In the genomic region with DNA sequence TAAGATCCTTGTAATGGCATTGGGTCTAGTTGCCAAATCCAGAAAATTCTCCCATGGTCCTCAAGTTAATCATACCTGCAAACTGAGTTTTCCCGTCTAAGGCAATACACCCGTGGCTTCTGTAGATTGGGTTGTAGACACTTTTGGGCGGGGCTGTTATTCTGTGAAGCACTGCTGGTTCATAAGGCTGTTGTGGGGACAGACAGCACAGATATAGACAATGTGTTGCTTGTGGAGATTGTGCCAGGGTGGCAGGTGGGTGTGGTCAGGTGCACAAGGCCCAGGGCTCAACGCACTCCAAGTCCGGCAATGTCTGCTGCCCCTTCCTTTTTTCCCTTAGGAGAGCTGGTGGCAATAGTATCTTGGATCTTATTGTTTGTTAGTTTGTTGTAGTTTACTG, we compare ENCODE assay signal across 15 mouse cellular contexts.
"Had no signal": no experiment of that assay in that cellular context is flagged by ENCODE, and none has a peak within 500 bp of the region (broad histone marks: within the 10 kb centered on the region; RNA-seq: fewer than 3 reads in every experiment).

No protein-coding gene starts in this region.

- ATAC-seq: hindbrain, embryonic 16.5 days; intestine, embryonic 15.5 days; intestine, postnatal 0 days; liver, embryonic 12.5 days had no signal

- DNase-seq: gastrocnemius, adult 2 months; gastrocnemius, postnatal 10 days; gastrocnemius, postnatal 25 days; heart, adult 2 months; heart, postnatal 10 days; heart, postnatal 4 days; kidney, adult 18-20 months; kidney, adult 8-10 months; kidney, postnatal 10 days; kidney, postnatal 25 days; kidney, postnatal 4 days had no signal
